Mouse (Mus musculus): ENCODE measurements around the gene E130114P18Rik.

E130114P18Rik gene

GRCm38 (mm10) chr4:97776388-97777080, 1.3 kb downstream of the E130114P18Rik start:
- no peak for DNase-seq (ENCODE audit: low read depth, low spot score)

DNA sequence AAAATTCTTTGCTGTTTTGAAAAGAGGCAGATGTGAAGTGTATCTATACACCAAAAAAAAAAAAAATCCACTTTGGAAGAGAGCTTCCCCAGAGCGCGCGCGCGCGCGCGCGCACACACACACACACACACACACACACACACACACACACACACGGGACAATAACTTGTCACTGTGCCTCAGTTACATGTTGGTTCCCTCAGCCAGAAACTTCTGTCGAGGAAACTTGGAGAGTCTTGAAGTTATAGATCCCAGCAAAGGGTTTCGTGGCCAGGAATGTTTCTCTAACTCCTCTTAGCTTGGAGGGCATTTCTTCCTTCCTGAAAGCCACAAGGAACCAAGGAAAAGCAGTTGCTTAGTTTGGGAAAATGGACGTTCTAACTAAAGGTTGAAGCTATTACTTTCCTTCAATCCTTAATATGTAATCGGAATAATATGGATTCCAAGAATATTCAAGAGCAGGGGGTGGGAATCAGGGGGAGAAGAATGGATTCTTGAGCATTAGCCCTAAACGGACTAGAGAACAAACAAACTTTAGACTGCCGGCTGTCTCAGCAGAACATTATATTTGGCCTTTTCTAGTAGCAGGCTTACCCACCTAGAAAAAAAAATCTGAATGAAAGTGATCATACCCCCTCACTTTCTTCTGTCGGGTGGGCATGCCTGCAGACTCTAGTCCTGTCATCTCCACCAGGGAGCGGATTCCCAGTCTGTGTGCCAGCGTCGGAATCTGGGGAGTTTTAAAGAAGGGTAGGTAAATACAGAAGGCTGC, 2.2 kb downstream of the E130114P18Rik start:
- DNase-seq (ENCODE audit: low read depth, low spot score), result no peak

DNA sequence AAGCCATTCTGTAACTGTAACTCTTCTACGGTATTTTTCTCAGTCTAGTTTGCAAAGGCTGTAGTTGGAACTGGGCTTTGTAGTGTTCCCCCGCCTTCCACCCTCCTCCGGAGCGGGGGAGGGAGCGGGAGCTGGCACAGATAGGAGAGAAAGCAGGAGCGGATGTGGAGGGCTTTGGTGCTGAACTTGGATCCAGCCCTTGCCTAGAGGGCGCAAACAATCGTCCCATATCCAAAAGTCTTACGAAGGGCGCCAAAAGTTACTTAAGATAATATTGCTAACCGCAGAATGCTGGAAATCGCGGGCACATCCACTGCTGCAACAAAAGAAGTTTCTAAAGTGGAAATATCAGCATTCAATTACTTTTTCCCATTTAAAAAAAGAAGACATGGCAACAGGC, 2.8 kb downstream of the E130114P18Rik start:
- DNase-seq (ENCODE audit: low read depth, low spot score), result no peak

DNA sequence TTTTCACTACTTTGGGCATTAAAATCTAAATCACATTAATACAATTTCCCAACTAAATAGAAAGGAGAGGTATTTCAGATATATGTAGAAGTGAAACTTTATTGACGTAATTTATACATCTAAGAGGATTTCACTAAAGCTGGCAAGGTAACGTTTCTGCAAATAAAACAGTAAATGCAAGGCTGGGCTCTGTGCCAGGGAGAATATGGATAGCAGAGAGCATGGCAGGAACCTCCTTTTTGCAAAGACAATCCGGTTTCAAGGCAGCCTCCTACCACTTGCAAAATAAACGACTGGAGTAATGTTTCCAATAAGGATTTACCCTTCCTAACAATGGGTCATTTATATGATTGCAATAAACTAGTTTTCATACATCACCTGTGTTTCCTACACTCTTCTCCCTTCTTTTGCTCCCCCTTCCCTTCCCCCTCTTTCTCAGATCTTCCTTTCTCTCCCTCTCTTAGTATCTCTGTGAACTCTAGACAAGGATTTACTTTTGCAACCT, 3.4 kb downstream of the E130114P18Rik start:
- no peak for DNase-seq (ENCODE audit: low read depth, low spot score)

- DNase-seq (ENCODE audit: low read depth, low spot score), result no peak
Measured at GRCm38 (mm10) chr4:97773791-97774190, 4.1 kb downstream of the E130114P18Rik start.

- DNase-seq (ENCODE audit: low read depth, low spot score), result peak; percentile 100
Measured at GRCm38 (mm10) chr4:97773110-97773593, 4.7 kb downstream of the E130114P18Rik start.

GRCm38 (mm10) chr4:97772641-97773040, 5.2 kb downstream of the E130114P18Rik start, which contains the start of gene Nfia:
TSS of gene Nfia (plus strand) at chr4:97772734.
- no peak for DNase-seq (ENCODE audit: low read depth, low spot score)

DNA sequence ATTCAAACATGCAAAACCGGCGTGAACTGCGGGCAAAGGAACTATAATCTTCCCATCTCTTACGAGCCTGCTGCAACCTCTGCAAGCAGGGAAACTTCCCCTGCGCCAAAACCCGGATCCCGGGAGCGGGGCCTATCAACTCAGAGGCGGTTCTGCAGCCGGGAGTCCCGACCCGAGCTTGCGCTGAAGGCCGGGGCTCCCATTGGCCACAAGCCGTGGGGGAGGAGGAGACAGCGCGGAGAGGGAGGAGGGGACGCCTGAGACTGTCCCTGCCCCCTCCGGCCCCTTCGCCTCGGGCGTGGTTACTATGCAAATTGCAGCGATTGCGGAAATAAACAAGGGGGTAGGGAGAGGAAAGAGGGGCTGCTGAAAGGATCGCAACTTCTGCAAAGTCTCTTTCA, 5.8 kb downstream of the E130114P18Rik start:
- peak; percentile 89 for DNase-seq (ENCODE audit: low read depth, low spot score)

GRCm38 (mm10) chr4:97771426-97771825, 6.5 kb downstream of the E130114P18Rik start:
- DNase-seq (ENCODE audit: low read depth, low spot score), result no peak

- DNase-seq (ENCODE audit: low read depth, low spot score), result no peak
Measured at GRCm38 (mm10) chr4:97769861-97770260, 8.0 kb downstream of the E130114P18Rik start.

DNA sequence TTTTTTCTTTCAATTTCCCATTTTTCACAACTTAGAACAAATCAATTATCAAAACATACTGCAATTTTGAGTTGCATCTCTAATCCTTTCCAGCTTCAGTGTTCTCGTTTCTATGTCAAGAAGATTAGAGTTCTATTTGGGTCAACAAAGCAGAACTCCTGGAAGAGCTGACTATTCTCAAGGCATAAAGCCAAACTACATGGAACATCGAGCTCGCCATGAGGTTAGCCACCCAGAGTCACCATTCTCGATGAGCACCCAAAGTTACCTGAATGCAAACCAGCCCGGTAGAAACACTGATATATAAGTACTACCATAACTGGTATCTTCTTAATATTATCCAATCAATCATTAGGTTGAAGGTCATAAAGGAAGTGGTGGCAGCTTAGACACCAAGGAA, 10.4 kb downstream of the E130114P18Rik start:
- DNase-seq (ENCODE audit: low read depth, low spot score), result no peak

- no peak for DNase-seq (ENCODE audit: low read depth, low spot score)
Measured at GRCm38 (mm10) chr4:97767025-97767424, 10.9 kb downstream of the E130114P18Rik start.

GRCm38 (mm10) chr4:97766100-97766499, 11.8 kb downstream of the E130114P18Rik start:
- DNase-seq (ENCODE audit: low read depth, low spot score), result no peak

DNA sequence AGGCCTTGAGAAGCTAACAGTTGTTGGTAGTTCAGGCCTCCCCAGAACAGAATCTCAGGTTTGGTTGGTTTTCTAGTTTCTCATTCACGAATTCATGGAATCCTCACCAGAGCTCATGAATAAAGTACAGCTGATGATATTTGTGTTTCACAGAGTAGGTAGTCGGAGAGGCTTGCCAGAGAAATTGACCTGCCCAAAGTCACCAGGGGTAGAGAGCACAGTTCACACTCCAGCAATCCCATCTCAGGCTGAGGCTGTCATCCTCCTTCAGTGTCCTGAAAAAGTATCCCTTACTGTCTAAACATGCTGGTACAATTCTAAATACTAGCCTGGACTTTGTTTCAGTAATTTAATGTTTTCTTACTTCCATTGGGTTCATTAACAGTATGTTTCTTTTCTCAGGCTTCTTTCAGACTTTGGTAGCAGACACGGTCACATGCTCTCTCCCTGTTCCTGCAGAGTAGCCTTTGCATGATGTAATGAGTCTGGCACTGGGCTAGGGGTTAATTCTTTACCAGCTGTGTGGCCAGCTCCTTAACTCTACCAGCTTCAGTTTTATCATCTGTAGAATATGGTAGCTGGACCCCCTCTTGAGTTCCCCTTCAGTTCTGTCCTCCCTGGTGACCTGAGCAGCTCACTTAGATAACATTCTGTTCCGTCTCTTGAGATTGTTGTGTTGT, 12.4 kb downstream of the E130114P18Rik start:
- DNase-seq (ENCODE audit: low read depth, low spot score), result no peak

DNA sequence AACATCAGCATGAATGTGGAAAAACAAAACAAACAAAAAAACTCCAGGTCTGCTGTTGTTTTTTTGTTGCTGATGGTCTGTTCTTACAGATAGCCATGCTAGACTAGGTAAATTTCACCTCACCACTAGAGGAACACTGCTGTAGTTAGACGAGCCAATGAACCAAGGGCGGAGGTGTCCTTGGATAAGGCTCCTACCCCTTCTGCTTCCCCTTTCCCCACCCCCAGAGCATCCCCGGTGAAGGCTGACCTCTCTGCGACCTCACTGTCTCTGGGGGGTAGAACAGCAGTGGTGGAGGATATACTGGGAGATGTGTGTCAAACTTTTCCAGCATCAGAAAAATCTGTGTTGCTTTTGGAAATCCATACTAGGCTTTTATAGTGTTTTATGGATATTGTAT, 13.3 kb downstream of the E130114P18Rik start:
- no peak for DNase-seq (ENCODE audit: low read depth, low spot score)

DNA sequence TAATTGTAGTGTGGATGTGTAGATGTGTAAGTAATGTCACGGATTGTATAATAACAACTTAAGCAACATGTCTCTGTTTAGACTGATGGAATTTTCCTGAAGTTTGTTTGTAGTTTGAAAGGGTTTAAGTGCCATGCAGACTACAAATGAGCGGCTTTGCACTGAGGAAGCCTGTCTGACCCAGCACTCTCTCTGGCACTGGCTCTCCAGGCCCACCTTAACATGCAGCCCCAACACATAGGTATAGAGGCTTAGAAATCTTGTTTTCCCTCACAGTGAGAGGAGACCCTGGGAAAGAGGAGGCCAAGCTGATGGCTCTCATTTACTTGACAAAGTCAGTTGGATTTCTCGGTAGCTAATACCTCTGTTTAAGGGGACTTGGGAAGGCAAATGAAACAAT, 19.2 kb downstream of the E130114P18Rik start:
- no peak for DNase-seq (ENCODE audit: low read depth, low spot score)

DNA sequence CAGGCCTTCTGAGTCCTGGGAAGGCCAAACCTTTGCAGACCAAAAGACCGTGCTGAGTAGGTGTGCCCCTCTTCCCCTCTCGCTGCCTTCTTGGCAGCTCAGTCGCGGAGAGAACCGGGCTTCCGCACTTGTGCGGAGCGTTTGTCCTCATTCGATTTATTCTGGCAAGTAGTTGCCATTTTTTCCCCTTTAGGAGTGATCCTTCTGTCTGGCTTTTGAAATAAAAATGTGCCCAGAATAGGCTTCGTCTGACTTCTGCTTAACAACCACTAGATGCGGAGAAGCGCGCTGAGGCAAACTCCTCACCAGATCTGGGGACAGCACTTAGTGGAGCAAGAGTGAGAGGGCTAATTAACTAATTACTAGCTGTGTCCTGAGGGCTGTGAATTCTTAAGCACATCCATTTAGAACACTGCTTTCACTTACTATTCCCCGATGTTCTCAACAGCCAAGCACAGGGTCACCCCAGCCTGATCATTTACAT, 19.9 kb downstream of the E130114P18Rik start:
- DNase-seq (ENCODE audit: low read depth, low spot score), result no peak

DNA sequence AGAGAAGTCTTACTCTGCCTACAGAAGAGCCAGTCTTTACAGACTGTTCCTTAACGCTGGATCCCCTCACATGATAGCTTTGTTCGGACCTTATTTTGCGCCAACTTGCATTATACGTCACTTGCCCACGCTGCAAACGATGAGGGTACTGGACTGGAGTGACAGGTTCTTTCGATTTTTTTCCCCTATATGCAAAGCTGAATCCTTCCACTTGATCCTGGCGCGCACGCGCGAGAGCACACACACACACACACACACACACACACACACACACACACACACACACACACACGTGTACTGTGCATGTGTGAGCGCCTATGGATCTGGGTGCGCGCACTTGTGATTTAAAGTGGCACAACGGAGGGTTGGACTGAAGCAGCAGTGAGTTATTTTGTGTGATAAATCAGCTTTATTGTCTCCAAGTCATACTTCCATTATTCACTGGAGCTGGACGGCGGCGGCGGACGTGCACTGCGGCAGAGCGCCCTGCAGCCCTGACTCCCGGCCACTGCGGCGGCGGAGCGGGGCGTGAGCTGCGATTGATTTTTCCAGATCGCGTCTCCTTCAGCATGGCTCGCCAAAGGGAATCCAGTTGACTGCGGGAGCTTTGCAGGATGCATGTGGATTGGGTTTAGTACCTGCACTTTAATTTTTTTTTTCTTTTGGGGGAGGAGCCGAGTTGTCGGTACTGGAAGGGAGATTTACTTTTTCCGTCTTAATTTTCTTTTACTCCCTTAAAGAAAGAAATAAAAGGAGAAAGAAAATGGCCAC, 20.5 kb downstream of the E130114P18Rik start:
- no peak for DNase-seq (ENCODE audit: low read depth, low spot score)

DNA sequence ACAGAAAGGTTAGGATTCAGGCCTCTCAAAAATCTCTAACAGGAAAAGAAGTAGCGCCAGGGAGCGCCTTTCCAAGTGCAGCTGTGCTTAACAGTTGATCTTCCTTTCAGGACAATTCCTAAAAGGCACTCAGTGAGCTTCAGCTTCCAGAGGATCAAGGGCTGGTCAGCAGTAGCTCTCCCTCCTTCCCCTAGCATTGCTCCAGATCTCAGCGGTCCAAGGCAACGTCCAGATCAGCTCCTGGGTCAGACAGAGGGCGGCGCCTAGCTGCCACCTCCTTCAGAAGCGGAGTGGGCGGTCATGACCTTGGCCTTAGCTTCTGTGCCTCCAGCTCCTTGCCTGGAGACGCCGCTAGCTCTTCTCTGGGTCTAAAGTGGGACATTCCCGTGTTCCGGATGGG, 23.6 kb downstream of the E130114P18Rik start:
- DNase-seq (ENCODE audit: low read depth, low spot score), result no peak

DNA sequence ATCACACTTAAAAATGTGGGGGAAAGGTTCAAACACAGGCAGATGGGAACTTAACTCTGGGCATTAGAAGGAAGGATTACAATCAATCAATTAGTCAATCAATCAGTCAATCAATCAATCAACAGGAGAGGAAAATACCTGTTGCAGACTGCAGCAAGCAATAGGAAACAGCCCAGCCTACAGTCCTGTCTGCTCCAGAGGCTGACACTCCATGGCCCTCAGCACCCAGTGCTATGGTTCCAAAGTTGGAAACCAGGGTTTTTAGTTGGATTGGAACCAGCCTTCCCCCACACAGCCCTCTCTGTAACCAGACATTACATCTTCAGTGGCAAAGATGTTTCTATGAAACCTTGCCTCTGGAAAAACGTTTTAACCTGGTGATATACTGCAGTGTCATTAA, 24.4 kb downstream of the E130114P18Rik start:
- DNase-seq (ENCODE audit: low read depth, low spot score), result no peak
